Mouse (Mus musculus) thymus, postnatal 4 days (tissue): ENCODE measurements around the gene Hecw1.
"Not testable (repeated sequence)": the region's sequence is repeated elsewhere in the genome, so short reads cannot be mapped to it uniquely, and the experiment has no call there.

Experiments
- DNase-seq: peaks from one replicate; pipeline ENCODE4 v3.0.0; 2021

Hecw1 gene

DNA sequence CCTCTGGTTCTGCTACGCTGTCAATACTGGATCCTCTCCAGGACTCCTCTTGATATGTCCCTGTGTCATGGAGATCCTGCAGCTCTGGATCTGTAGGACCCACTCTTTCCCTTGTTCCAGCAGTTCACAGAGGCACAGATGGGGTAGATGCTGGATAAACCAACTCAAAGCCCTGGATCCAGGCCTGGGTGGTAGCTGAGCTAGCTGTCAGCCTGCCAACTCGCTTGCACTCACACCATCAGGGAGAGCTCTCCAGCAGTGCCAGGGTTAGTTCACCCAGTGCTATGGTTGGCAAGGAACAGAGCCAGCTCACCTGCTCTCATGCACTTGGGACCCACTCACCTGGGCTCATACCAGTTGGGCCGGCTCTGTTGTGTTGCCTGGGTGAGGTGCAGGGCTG is 157.5 kb downstream of the Hecw1 start:
- DNase-seq, result no peak

DNA sequence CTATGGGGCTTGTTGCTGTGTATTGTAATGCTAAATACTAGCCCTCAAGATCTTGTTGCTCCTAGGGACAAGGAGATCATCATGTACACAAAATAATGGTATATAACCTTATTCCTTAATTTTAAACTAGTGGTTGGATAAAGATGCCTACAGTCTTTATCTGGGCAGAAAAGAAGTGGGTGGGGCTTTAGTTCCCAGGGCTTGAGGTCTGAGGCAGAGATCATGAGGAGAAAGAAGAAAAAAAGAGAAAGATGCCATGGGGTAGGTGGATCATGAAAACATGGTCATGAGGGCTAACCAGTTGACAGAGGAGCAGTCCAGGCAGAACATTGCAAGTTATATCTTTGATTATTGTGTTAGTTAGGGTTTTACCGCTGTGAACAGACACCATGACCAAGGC is 195.8 kb downstream of the Hecw1 start:
- no peak for DNase-seq

DNA sequence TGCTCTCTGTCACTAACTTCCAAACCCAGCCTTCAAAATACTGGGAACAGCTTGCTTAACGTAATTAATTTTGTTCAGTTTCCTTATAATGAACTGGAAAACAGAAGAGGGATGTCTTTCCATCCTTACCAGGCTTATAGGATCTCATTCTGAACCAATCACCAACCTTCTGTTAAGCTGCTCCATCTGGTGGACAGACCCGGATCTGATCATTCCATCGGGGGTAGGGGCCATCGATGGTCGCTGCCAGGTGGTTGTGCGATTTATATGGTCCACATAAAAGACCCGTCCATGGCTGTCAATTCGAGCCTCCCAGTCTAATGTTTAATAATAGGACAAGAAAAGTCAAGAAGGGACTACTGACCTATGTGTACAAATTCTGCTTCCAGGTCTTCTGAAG is 216.4 kb downstream of the Hecw1 start:
- DNase-seq, result peak; percentile 15

DNA sequence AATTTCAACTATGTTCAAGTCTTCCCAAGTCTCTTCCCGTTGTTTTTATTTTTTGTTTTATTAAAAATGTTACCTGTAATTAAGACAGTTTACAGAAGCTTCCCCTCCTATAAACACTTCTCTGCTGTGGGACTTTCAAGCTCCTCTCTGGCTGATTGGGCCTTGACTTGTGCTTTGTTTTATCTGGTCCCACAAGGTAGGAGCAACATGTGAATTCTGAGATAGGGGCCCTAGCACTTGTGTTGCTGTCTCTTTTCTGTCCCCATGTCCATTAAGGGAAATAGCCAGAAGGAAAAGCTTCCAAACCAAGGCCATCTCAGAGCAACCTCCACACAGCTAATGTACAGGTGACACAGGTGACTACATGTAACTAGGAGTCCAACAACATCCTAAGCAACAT is 218.9 kb downstream of the Hecw1 start:
- no peak for DNase-seq

DNA sequence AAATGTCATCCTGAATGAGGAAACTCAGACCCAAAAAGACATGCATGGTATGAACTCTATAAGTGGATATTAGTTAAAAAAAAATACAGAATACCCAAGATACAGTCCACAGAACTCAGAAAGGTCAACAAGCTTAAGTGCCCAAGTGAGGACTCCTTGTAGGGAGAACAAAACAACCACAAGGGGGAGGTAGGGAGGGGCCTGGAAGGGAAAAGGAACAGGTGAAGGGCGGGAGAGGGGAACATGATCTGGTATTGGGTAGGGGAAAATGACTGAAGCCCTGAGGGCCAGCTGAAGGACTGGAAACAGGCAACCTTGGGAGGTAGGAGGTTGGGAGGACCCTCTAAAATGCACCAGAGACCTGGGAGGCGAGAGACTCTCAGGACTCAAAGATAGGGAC is 220.1 kb downstream of the Hecw1 start:
- DNase-seq, result no peak

DNA sequence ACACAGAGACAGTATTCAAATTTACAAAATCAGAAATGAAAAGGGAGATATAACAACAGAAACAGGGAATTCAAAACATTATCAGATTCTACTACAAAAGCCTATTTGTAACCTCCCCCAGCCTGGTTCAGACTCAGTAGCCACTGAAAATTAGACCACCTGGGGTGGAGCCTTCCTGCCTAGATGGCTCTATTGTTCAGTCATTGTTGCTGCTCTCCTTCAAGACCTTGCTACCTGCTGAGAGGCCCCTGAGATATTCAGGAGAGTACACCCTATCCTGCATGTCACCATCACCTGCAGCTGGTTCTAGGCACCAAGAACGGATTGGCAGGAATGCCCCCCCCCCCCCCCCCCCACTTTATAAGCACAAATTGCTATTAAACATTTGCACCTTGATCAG is 233.0 kb downstream of the Hecw1 start:
- DNase-seq, result no peak

DNA sequence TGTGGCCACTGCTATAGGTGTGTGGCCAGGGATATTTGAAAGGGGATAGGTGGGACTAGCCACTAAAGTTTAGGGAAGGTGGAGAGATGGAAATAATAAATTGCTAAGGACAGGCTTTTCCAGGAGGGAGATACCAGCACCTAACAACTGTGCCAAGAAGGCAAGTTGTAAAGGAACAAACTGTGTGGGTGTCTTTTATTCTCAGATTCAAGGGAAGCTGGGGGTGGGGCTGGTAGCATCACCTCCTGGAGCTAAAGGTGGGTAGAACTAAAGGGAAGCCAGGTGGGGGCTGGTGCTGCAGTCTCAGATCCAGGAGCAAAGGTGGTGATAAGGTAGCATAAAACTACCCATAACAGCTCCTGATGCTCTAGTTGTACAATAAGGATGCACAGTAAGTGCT is 251.6 kb downstream of the Hecw1 start:
- DNase-seq, result no peak

DNA sequence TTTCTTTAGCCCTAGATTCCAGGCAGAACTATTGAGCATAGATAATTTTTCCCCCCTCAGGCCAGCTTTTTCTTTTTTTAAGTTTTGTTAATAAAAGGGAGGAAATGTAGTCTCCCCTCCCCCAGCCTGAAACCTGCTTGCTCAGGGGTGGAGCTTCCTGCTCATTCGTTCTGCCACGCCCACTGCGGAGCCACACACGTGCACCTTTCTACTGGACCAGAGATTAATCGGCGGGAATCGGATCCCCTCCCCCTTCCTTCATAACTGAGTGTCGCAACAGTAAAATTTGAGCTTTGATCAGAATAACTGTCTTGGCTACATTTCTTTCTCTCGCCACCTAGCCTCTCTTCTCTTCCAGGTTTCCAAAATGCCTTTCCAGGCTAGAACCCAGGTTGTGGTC is 262.1 kb downstream of the Hecw1 start:
- DNase-seq, result not testable (repeated sequence)

DNA sequence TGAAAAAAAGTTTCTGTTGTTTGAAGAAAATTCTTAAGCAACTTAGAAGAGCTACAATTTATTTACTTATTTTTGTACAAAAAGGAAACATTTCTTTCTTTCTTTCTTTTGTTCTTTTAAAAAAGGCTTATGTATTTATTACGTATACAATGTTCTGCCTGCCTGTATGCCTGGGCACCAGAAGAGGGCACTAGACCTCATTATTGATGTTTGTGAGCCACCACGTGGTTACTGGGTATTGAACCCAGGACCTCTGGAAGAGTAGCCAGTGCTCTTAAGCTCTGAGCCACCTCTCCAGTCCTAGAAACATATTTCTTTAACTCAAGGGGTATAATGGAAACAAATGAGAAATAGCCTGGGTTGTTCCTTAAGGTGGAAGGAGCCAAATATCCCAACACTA is 277.1 kb downstream of the Hecw1 start:
- DNase-seq, result no peak

DNA sequence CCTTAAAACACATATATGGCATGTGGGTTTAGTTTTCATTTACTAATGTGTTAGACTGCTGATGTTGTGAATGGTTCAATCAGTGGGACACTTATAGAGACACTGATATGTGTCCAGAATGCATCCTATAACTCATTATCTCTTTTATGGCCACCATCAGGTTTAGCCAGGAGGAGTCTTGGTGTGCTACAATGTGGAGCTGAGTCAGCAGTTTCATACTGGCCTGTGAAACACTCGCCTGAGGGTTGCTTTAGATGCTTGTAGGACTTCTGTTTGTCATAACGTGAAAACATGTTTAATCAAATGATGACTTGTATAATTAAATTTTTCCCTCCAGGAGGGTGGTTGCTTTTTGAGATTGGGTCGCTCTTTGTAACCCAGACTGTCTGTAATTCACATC is 343.4 kb downstream of the Hecw1 start:
- no peak for DNase-seq

DNA sequence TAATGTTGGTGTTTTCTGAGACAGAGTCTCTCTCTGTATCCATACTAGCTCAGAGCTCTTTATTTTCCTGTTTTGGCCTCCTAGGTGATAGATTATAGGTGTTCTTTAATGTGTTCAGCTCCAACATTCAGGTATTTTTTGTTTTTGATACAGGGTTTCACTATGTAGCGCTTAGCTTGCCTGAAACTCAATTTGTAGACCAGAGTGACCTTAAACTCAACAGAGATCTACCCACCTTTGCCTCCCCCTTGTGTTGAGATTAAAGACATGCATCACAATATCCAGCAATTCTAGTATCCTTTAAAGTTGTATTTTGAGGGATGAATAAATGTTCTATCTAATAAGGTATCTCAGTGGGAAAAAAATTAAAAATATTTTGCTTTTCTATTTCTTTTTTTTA is 345.0 kb downstream of the Hecw1 start:
- no peak for DNase-seq
